Mouse (Mus musculus): ENCODE data around the gene Foxj3.

GRCm38 (mm10) chr4:119492291-119492932, 44.4 kb upstream of the Foxj3 start, which contains the start of gene Rimkla:
- no peak for TF ChIP-seq CTCF (IDR thresholded peaks at IDR 0.05; ENCODE audit: low read depth)
- no peak for TF ChIP-seq EP300 (optimal IDR thresholded peaks at IDR 0.05)

Data from stomach, postnatal 0 days (tissue).